Mouse (Mus musculus): Measurements from ENCODE around the gene Fermt3. TPM values are rescaled to one million over a fixed set of nuclear protein-coding genes. Genes with fewer than 3 reads are reported as not detected.
"Not testable (repeated sequence)": the region's sequence is repeated elsewhere in the genome, so short reads cannot be mapped to it uniquely, and the experiment has no call there.

Fermt3 gene
- polyA plus RNA-seq, 1 experiment: 41.6 TPM

DNA sequence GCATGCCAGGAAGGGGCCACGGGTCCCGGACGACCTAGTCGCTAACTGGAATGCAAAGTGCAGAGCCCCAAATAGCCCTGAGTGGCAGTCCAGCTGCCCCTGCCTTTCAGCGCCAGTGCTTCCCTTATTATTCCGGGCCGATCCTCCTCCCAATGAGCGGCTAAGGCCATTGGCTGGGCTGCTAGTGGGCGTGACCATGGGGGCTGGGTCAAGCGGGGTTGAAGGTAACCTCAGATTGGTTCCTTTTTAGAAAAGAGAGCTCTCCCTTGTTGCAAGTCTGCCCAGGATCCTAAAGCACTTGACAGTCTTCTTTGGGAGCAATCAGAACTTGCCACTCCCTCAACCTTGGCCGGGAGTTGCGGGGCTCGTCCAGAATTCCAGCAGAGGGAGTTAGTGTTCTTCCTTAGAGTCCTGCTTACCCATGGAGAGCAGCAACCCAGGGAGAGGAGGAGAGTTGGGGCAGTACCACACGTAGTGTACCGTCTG, 38.5 kb upstream of the Fermt3 start:
- under 1% methylated on average over 15 of the region's 15 CpGs for WGBS
- Histone ChIP-seq H3K4me3 (replicated peaks; ENCODE audit: extremely low read depth, low read depth, low read length) (peak overlapping the region; percentile 45), H3K4me1 (ENCODE audit: control insufficient read depth, insufficient read depth, low read length) (peaks cover 12% of the 10 kb centered on the region)
- DNase-seq: peak; percentile 85
- TF ChIP-seq POLR2A (IDR thresholded peaks at IDR 0.05; ENCODE audit: borderline replicate concordance, extremely low read depth, low read depth, low read length) (peak; percentile 87; the same call in 1 of the 2 replicates), CTCF (IDR thresholded peaks at IDR 0.05; ENCODE audit: insufficient read depth, low read length) (peak; percentile 30; the same call in 1 of the 2 replicates)

DNA sequence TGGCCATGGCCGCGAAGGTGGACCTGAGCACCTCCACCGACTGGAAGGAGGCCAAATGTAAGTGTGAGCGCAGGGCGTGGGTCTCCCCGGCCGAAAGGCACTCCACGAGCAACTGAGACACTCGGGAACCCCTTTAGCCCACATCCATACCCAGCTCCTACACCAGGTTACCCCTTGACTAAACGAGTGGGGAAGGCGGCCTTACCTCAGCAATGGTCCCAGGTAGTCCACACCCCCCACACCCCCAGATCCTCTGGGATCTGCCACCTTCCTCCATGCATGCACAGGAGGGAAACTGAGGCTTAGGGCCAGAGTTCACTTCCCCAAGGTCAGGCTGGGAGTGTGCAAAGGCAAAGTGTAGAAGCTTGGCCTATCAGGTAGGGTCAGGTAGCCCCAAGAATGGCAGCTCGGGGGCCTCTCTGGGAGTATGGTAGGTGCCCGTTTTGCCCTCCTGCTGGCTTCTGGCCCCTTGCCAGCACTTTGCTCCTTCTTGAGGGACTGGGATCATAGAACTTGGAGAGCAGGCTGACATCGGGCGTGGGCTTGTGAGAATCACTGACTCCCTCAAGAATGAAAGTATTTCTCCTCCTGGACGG, 38.0 kb upstream of the Fermt3 start:
- under 1% methylated on average over 16 of the region's 16 CpGs for WGBS
- DNase-seq: no peak
- TF ChIP-seq POLR2A (IDR thresholded peaks at IDR 0.05; ENCODE audit: borderline replicate concordance, extremely low read depth, low read depth, low read length): no peak
- TF ChIP-seq CTCF (IDR thresholded peaks at IDR 0.05; ENCODE audit: insufficient read depth, low read length): no peak
- peak overlapping the region; percentile 45 for H3K4me3 ChIP-seq (replicated peaks; ENCODE audit: extremely low read depth, low read depth, low read length)
- peaks cover 12% of the 10 kb centered on the region for H3K4me1 ChIP-seq (ENCODE audit: control insufficient read depth, insufficient read depth, low read length)

DNA sequence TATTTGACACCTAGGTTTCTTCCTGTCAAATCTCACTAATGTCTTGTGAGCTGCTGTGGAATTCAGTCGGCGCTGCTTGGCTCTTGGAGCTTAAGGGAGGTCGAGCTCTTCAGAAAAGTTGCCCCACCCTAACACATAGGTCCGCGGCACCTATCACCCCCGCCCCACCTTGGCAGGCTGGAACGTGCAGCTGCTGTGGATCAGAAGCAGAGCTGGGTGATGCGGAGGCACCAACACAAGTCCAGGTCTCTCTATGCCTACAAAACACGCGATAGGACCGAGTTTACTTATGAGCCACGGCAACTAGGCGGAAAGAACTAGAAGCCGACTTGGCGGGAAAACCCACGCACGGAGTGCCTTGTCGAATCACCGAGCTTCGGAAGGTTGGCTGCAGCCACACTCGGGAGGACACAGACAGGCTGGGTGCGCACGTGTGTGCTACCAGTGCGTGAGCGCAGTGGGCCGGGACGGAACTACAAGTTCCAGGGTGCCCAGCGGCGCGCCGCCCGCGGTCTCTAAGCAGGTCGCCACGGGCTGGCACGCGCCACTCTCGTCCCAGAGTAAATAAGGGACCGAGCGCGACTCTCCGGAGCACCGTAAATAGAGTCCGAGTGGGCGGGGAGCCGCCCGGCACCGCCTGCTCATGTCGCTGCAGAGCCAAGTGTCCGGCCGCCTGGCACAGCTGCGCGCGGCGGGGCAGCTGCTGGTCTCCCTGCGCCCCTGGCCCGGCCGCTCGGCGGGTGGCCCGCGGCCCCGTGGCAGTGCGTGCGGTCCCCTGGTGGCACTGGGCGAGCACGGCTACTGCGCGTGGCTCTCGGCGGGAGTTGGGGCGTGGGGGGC, 37.2 kb upstream of the Fermt3 start, which contains the start of gene Macrod1:
Gene Macrod1, plus strand, starts transcription at position 563 of the 840 bp plus-strand sequence.
- TF ChIP-seq POLR2A (IDR thresholded peaks at IDR 0.05; ENCODE audit: borderline replicate concordance, extremely low read depth, low read depth, low read length): no peak
- no peak for TF ChIP-seq CTCF (IDR thresholded peaks at IDR 0.05; ENCODE audit: insufficient read depth, low read length)
- WGBS: under 1% methylated on average over 72 of the region's 72 CpGs
- Histone ChIP-seq H3K4me1 (ENCODE audit: control insufficient read depth, insufficient read depth, low read length) (peaks cover 12% of the 10 kb centered on the region), H3K4me3 (replicated peaks; ENCODE audit: extremely low read depth, low read depth, low read length) (peak within 1 kb of the TSS; percentile 45)
- DNase-seq: peak; percentile 82

DNA sequence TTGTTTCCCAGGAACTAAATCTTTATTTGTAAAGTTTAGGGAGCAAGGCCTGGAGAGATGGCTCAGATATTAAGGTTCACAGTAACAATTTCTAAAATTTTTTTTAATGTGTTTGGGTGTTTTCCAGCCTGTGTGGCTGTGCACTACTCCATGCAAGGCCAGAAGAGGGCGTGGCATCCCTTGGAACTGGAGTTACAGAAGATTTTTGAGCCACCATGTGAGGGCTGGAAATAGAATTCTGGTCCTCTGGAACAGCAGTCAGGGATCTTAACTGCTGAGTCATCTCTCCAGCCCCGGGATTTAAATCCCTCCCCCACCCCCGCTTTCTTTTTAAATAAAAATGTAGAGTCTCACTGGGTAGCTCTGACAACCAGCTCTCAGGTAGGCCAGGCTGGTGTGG, 35.9 kb upstream of the Fermt3 start:
- TF ChIP-seq CTCF (IDR thresholded peaks at IDR 0.05; ENCODE audit: insufficient read depth, low read length) (no peak), POLR2A (IDR thresholded peaks at IDR 0.05; ENCODE audit: borderline replicate concordance, extremely low read depth, low read depth, low read length) (no peak)
- WGBS: 42% methylated on average over 3 of the region's 3 CpGs
- Histone ChIP-seq H3K4me1 (ENCODE audit: control insufficient read depth, insufficient read depth, low read length) (peaks cover 12% of the 10 kb centered on the region), H3K4me3 (replicated peaks; ENCODE audit: extremely low read depth, low read depth, low read length) (no peak overlapping the region)
- no peak for DNase-seq

DNA sequence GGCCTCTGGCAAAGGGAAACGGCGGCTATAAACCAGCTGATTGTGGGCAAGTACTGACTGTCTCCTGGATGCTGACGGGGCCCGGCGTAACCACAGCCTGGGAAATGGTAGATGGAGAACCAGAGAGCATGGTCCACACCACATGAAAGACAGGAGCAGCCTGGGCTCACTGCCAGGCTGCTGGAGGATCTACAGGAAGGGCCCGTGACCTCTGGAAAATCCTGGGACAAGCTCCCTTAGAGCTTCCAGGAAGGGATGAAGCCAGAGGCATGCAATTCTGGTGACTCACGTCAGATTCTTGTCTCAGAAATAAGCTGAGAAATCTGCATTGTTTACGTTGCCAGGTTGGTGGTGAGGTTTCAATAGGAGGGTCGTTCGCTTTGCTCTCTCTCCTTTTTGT, 35.5 kb upstream of the Fermt3 start:
- no peak for TF ChIP-seq POLR2A (IDR thresholded peaks at IDR 0.05; ENCODE audit: borderline replicate concordance, extremely low read depth, low read depth, low read length)
- TF ChIP-seq CTCF (IDR thresholded peaks at IDR 0.05; ENCODE audit: insufficient read depth, low read length): no peak
- WGBS: 44% methylated on average over 10 of the region's 10 CpGs
- no peak overlapping the region for H3K4me3 ChIP-seq (replicated peaks; ENCODE audit: extremely low read depth, low read depth, low read length)
- peaks cover 12% of the 10 kb centered on the region for H3K4me1 ChIP-seq (ENCODE audit: control insufficient read depth, insufficient read depth, low read length)
- DNase-seq: no peak

DNA sequence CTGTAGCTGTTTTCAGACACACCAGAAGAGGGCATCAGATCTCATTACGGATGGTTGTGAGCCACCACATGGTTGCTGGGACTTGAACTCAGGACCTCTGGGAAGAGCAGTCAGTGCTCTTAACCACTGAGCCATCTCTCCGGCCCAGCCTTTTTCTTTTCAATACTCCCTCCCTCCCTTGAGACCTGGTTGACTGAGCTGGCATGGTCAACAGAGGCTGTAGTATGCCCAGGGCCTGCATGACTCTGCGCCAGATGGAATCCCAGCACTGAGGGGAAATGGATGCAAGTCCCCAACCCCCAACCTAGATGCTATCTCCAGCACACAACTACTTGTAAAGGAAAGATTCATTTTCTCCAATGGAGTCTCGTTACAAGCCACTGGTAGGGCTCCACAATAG, 34.1 kb upstream of the Fermt3 start:
- not testable (repeated sequence) for DNase-seq; H3K4me3 ChIP-seq (replicated peaks; ENCODE audit: extremely low read depth, low read depth, low read length)
- WGBS: 91% methylated on average over 4 of the region's 4 CpGs
- peaks cover 12% of the 10 kb centered on the region for H3K4me1 ChIP-seq (ENCODE audit: control insufficient read depth, insufficient read depth, low read length)

DNA sequence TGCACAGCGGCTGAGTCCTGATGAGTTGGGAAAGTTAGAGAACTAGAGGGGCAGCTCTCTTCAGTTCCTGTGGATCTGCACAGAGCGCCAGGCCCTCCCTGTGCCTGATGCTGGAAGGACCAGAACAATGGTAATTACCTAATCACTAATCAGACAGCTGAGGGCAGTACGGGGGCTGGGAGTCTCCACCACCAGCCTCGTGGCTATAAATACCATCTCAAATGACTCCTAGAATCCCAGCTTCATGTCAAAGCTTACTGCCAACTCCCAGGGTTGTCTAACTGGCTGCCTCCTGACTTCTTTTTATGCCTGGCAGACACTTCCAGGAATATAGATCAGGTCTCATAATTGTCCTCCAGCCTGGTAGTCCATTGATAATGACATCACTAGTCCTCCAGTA, 25.4 kb upstream of the Fermt3 start:
- 51% methylated on average over 4 of the region's 4 CpGs for WGBS
- DNase-seq: no peak
- 0 out of 2 replicates have a peak, but pooled peaks cover 2% of the 10 kb centered on the region for H3K4me1 ChIP-seq (ENCODE audit: control insufficient read depth, insufficient read depth, low read length)
- H3K4me3 ChIP-seq (replicated peaks; ENCODE audit: extremely low read depth, low read depth, low read length): no peak overlapping the region
- no peak for TF ChIP-seq POLR2A (IDR thresholded peaks at IDR 0.05; ENCODE audit: borderline replicate concordance, extremely low read depth, low read depth, low read length)
- TF ChIP-seq CTCF (IDR thresholded peaks at IDR 0.05; ENCODE audit: insufficient read depth, low read length): no peak

DNA sequence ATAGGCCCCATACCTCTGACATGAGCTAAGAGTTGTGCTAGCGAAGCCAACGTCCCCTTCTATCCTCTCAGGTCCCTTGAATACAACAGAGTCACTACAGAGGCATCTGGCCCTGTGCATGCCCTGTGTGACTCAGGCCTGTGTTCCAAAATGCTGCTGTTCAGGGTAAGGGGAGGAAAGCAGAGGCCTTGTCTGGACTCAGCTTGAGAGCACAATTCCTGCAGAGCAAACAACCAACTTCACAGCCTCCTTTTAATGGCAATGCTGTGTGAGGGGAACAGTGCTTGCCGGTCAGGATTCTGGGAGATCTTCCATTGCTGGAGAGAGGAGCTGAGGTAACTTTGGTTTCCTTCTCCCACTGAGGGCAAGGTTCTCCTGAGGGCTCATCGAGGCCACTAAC, 25.0 kb upstream of the Fermt3 start:
- Histone ChIP-seq H3K4me3 (replicated peaks; ENCODE audit: extremely low read depth, low read depth, low read length) (no peak overlapping the region), H3K4me1 (ENCODE audit: control insufficient read depth, insufficient read depth, low read length) (0 out of 2 replicates have a peak, but pooled peaks cover 2% of the 10 kb centered on the region)
- TF ChIP-seq POLR2A (IDR thresholded peaks at IDR 0.05; ENCODE audit: borderline replicate concordance, extremely low read depth, low read depth, low read length): no peak
- TF ChIP-seq CTCF (IDR thresholded peaks at IDR 0.05; ENCODE audit: insufficient read depth, low read length): no peak
- WGBS: 59% methylated on average over 4 of the region's 4 CpGs
- DNase-seq: no peak

DNA sequence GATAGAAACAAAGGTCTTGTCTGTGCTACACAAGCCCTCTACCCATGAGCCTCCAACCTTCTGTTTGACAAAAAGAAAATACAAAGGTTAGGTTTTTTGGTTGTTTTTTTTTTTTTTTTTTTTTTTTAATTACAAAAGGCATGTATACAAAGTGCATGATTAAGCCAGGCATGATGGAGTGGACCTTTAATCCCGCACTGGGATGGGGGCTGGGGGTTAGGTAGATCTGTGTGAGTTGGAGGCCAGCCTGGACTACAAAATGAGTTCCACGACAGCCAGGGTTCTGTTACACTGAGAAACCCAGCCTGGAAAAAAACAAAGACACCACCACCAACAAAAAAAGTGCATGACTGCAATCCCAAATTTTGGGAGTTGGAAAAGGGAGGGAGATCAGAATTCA, 21.9 kb upstream of the Fermt3 start:
- Histone ChIP-seq H3K4me1 (ENCODE audit: control insufficient read depth, insufficient read depth, low read length) (peaks cover 5% of the 10 kb centered on the region), H3K4me3 (replicated peaks; ENCODE audit: extremely low read depth, low read depth, low read length) (no peak overlapping the region)
- no peak for TF ChIP-seq POLR2A (IDR thresholded peaks at IDR 0.05; ENCODE audit: borderline replicate concordance, extremely low read depth, low read depth, low read length)
- no peak for TF ChIP-seq CTCF (IDR thresholded peaks at IDR 0.05; ENCODE audit: insufficient read depth, low read length)
- DNase-seq: no peak
- WGBS: 84% methylated on average over 2 of the region's 2 CpGs
